Mouse (Mus musculus) kidney, postnatal 0 days (tissue): ENCODE data around the gene Zfp184. TPM values are rescaled to one million over a fixed set of nuclear protein-coding genes. Genes with fewer than 3 reads are reported as not detected.

Source experiments
- ATAC-seq: fragments of 200-750 bp; cut with Nextera tagmentation; replicated peaks from 2 replicates; pipeline ENCODE4 v1.8.0; 2017; ENCODE audit warnings: low read depth, moderate number of reproducible peaks, moderate TSS enrichment, moderate library complexity; ENCODE audit not compliant: low FRiP score
- DNase-seq: peaks from one replicate; pipeline ENCODE4 v3.0.0-alpha.2; 2016; ENCODE audit warnings: low spot score
- H3K27ac ChIP-seq: fragments of 300-500 bp; sonication (generic); 2 replicates; pipeline ENCODE4 v1.5.1; 2014; ENCODE audit warnings: mild to moderate bottlenecking
- H3K27me3 ChIP-seq: fragments of 300-500 bp; sonication (generic); 2 replicates; pipeline ENCODE4 v1.6.1; 2014; ENCODE audit warnings: low read length, mixed read lengths; ENCODE audit not compliant: insufficient read depth
- H3K36me3 ChIP-seq: fragments of 300-500 bp; sonication (generic); 2 replicates; pipeline ENCODE4 v1.6.1; 2014; ENCODE audit warnings: low read length, mixed read lengths; ENCODE audit not compliant: insufficient read depth
- H3K4me1 ChIP-seq: fragments of 300-500 bp; sonication (generic); replicated peaks from 2 replicates; pipeline ENCODE4 v1.6.1; 2014; ENCODE audit warnings: antibody characterized with exemption, low read length, mixed read lengths; ENCODE audit not compliant: insufficient read depth
- H3K4me2 ChIP-seq: fragments of 300-500 bp; sonication (generic); 2 replicates; pipeline ENCODE4 v1.6.1; 2014; ENCODE audit warnings: mild to moderate bottlenecking, low read length, moderate library complexity, mixed read lengths
- H3K4me3 ChIP-seq: fragments of 300-500 bp; sonication (generic); replicated peaks from 2 replicates; pipeline ENCODE4 v1.5.1; 2014; ENCODE audit warnings: low read depth, low read length
- H3K9ac ChIP-seq: fragments of 300-500 bp; sonication (generic); 2 replicates; pipeline ENCODE4 v1.6.1; 2014; ENCODE audit warnings: low read depth, low read length
- H3K9me3 ChIP-seq: fragments of 300-500 bp; sonication (generic); replicated peaks from 2 replicates; pipeline ENCODE4 v1.6.1; 2016; ENCODE audit warnings: low read length, inconsistent platforms, mixed read lengths
- CTCF ChIP-seq: IDR thresholded peaks from 2 replicates; pipeline ENCODE4 v1.5.1; 2016; ENCODE audit warnings: antibody characterized with exemption, low read depth, mild to moderate bottlenecking, moderate library complexity
- WGBS: fragments of 180-500 bp; shearing (Covaris S2); extraction: QIAGEN DNeasy Blood & Tissue Kit; methylation state at CpG from one replicate; pipeline ENCODE4 v1.1.7; 2014; 5-methylcytosine and 5-hydroxymethylcytosine counted together
- polyA plus RNA-seq: library from polyadenylated mRNA; unstranded; fragments of >200 nt; fragmentation: Nextera tagmentation; extraction: Ambion mirVana; gene quantifications from 2 replicates; pipeline ENCODE4 v1.2.1, GENCODE M21; 2015

The Zfp184 gene
- polyA plus RNA-seq, 1 experiment from 2014 or later = 8.5 TPM

DNA sequence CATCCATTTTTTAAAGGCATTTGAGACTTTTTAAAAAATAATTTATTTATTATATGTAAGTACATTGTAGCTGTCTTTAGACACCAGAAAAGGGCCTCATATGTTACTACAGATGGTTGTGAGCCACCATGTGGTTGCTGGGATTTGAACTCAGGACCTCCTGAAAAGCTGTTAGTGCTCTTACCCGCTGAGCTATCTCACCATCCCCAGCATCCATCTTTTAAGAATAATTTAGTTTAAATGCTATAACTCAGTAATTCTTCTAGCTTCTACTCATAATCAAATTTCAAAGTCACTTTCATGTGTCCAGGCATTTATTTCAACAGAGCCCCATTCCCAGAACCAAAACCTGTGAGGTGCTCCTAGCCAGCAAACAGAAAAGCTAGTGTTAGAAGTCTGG is 1.2 kb upstream of the Zfp184 start:
- TF ChIP-seq CTCF = no peak
- 84% methylated on average over 1 of the region's 1 CpGs for WGBS
- DNase-seq = no peak
- no peak for ATAC-seq
- Histone ChIP-seq H3K27ac (no peak overlapping the region), H3K9ac (no peak overlapping the region), H3K4me3 (no peak overlapping the region), H3K27me3 (no peaks in the 10 kb centered on the region), H3K36me3 (no peaks in the 10 kb centered on the region), H3K4me1 (no peaks in the 10 kb centered on the region), H3K9me3 (no peaks in the 10 kb centered on the region), H3K4me2 (no peak overlapping the region)

DNA sequence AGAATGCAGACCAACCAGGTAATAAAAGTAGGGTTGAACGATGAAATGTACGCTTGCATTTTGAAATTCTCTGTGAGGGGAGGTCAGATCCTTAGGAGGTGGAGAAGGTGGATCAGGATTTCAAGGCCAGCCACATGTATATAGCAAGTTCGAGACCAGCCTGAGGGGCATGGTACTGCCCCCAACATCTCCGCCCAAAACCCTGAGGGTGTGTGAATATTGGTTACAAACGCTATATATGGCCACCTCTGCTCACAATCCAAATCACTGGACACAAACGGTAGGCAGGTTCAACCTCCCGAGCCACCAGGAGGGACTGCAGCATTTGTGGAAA is 335 bp upstream of the Zfp184 start:
- WGBS = under 1% methylated on average over 7 of the region's 7 CpGs
- Histone ChIP-seq H3K27ac (no peak overlapping the region), H3K36me3 (no peaks in the 10 kb centered on the region), H3K4me2 (peak overlapping the region; percentile 87), H3K27me3 (no peaks in the 10 kb centered on the region), H3K9me3 (no peaks in the 10 kb centered on the region), H3K4me3 (peak overlapping the region; percentile 82), H3K4me1 (no peaks in the 10 kb centered on the region), H3K9ac (peak overlapping the region; percentile 75; the same call in 1 of the 2 replicates)
- ATAC-seq = no peak
- no peak for DNase-seq
- no peak for TF ChIP-seq CTCF

DNA sequence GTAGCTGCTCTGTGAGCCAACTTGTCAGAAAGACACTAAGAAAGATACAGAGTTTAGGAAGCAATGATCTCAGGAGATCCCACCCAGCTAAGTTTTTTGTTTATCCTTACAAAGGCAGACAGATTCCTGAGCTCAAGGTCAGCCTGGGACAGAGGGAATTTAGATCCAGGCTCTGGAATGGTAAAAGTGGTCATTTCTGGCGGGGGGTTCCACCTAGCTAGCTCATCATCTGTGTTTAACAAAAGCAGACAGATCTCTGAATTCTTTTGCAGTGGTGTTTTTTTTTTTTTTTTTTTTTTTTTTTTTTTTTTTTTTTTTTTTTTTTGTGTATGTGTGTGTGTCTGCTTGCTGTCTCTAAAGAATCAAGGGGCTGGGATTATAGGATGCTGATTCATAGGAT is 24.4 kb downstream of the Zfp184 start:
- DNase-seq (no peak), ATAC-seq (no peak)
- 39% methylated on average over 1 of the region's 1 CpGs for WGBS
- H3K27me3 ChIP-seq = no peaks in the 10 kb centered on the region
- no peaks in the 10 kb centered on the region for H3K36me3 ChIP-seq
- no peaks in the 10 kb centered on the region for H3K9me3 ChIP-seq
- TF ChIP-seq CTCF = no peak
- H3K4me1 ChIP-seq = no peaks in the 10 kb centered on the region
- H3K4me2 ChIP-seq = no peak overlapping the region
- no peak overlapping the region for H3K4me3 ChIP-seq
- H3K9ac ChIP-seq = no peak overlapping the region
- H3K27ac ChIP-seq = no peak overlapping the region

- Histone ChIP-seq H3K4me1 (no peaks in the 10 kb centered on the region), H3K36me3 (no peaks in the 10 kb centered on the region), H3K9me3 (no peaks in the 10 kb centered on the region), H3K27me3 (no peaks in the 10 kb centered on the region), H3K4me3 (no peak overlapping the region), H3K4me2 (no peak overlapping the region), H3K9ac (no peak overlapping the region), H3K27ac (no peak overlapping the region)
- no peak for DNase-seq
- WGBS = 44% methylated on average over 2 of the region's 2 CpGs
- no peak for TF ChIP-seq CTCF
- ATAC-seq = no peak
Observed at GRCm38 (mm10) chr13:21969816-21970215, 24.9 kb downstream of the Zfp184 start.

- no peak overlapping the region for H3K9ac ChIP-seq
- H3K4me1 ChIP-seq = no peaks in the 10 kb centered on the region
- H3K27ac ChIP-seq = no peak overlapping the region
- no peak overlapping the region for H3K4me2 ChIP-seq
- WGBS = 41% methylated on average over 3 of the region's 3 CpGs
- DNase-seq = no peak
- no peaks in the 10 kb centered on the region for H3K36me3 ChIP-seq
- no peaks in the 10 kb centered on the region for H3K9me3 ChIP-seq
- no peak for TF ChIP-seq CTCF
- H3K27me3 ChIP-seq = no peaks in the 10 kb centered on the region
- no peak overlapping the region for H3K4me3 ChIP-seq
- no peak for ATAC-seq
Observed at GRCm38 (mm10) chr13:21971641-21972040, 26.7 kb downstream of the Zfp184 start.

DNA sequence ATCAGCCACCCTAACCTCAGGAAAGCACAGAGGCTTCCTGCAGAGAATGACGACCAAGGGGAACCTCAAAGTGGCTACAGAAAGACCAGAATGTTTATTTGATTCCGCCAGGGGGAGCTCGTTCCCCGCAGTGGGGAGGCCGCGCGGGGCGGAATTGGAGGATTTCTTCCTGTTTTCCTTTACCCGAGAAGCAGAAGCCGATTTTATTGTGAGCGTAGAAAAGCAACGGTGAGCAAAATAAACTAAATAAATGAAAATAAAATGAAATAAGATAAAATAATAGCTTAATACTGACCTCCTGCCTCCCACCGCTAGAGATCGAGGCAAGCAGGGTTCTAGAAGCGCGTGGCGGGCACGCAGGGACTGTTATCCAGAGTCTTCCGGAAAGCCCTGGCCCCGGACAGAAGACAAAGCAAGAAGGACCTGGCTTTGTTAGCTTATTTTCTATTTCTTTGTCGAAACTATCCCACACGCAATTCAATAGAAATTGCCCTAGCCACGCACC is 29.4 kb downstream of the Zfp184 start:
- ATAC-seq = peak; percentile 72
- whole genome bisulfite sequencing = 0% methylated on average over 23 of the region's 23 CpGs
- no peaks in the 10 kb centered on the region for H3K27me3 ChIP-seq
- H3K36me3 ChIP-seq = no peaks in the 10 kb centered on the region
- peak overlapping the region; percentile 75 for H3K4me3 ChIP-seq
- peak overlapping the region; percentile 91 for H3K27ac ChIP-seq
- DNase-seq = peak; percentile 96
- H3K4me2 ChIP-seq = peak overlapping the region; percentile 47
- TF ChIP-seq CTCF = peak; percentile 97
- peak overlapping the region; percentile 67 for H3K9ac ChIP-seq
- no peaks in the 10 kb centered on the region for H3K4me1 ChIP-seq
- H3K9me3 ChIP-seq = no peaks in the 10 kb centered on the region

DNA sequence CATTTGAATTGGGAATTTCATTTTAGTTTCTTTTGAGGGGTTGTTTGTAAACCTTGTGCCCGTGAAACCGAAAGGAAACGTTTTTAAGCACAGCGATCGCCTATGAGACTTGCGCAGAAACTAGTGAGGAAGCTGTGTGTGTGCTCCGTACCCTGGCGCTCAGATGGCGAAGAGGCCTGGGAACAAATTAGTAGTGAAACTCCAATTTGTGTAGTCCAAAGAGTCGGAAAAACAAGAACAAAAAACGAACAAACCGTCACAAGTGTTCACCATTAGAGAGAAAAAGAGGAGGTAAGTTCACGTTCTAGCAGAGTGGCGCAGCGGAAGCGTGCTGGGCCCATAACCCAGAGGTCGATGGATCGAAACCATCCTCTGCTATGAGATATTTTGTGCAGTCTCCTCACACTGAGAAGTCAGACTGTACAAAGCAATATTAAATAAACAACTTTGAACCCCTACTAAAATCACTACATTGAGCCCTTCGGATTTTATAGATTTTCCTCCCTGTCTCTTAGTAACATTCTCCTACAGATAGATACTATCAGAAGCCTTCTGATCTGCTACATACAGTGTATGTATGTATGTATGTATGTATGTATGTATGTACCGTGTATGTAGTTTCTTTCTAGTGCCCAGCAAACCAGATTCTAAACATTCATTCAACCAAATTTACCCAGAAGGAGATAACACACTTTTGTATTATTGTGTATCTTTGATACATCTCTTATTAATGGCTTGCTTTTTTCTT is 30.0 kb downstream of the Zfp184 start:
- Histone ChIP-seq H3K4me1 (no peaks in the 10 kb centered on the region), H3K27ac (peak overlapping the region; percentile 91), H3K4me2 (peak overlapping the region; percentile 47), H3K27me3 (no peaks in the 10 kb centered on the region), H3K4me3 (peak overlapping the region; percentile 75), H3K9me3 (no peaks in the 10 kb centered on the region), H3K36me3 (no peaks in the 10 kb centered on the region), H3K9ac (peak overlapping the region; percentile 67)
- ATAC-seq (peak; percentile 94), DNase-seq (peak; percentile 80)
- 4% methylated on average over 20 of the region's 20 CpGs for WGBS
- TF ChIP-seq CTCF = no peak
